Mouse (Mus musculus): ENCODE data around the gene Myo15b.
"Not testable (repeated sequence)": the region's sequence is repeated elsewhere in the genome, so short reads cannot be mapped to it uniquely, and the experiment has no call there.

The Myo15b gene

GRCm38 (mm10) chr11:115831518-115831917 is 26.7 kb upstream of the Myo15b start:
- no peak for DNase-seq (ENCODE audit: low spot score in 2 of 2)

GRCm38 (mm10) chr11:115832064-115832463 is 26.1 kb upstream of the Myo15b start:
- DNase-seq (ENCODE audit: low spot score in 2 of 2): no peak

GRCm38 (mm10) chr11:115832523-115832922 is 25.7 kb upstream of the Myo15b start:
- DNase-seq (ENCODE audit: low spot score in 2 of 2): no peak

- no peak for DNase-seq (ENCODE audit: low spot score in 2 of 2)
Observed at GRCm38 (mm10) chr11:115833021-115833513, 25.1 kb upstream of the Myo15b start.

GRCm38 (mm10) chr11:115834033-115834432 is 24.2 kb upstream of the Myo15b start:
- DNase-seq (ENCODE audit: low spot score in 2 of 2): no peak

GRCm38 (mm10) chr11:115836656-115837395 is 21.4 kb upstream of the Myo15b start:
- DNase-seq (ENCODE audit: low spot score in 2 of 2): no peak

GRCm38 (mm10) chr11:115837606-115838345 is 20.4 kb upstream of the Myo15b start:
- no peak for DNase-seq (ENCODE audit: low spot score in 2 of 2)

GRCm38 (mm10) chr11:115838895-115839311 is 19.3 kb upstream of the Myo15b start:
- no peak for DNase-seq (ENCODE audit: low spot score in 2 of 2)

GRCm38 (mm10) chr11:115839732-115840131 is 18.5 kb upstream of the Myo15b start:
- DNase-seq (ENCODE audit: low spot score in 2 of 2): no peak

- DNase-seq (ENCODE audit: low spot score in 2 of 2): no peak
Observed at GRCm38 (mm10) chr11:115841044-115841443, 17.2 kb upstream of the Myo15b start.

GRCm38 (mm10) chr11:115841961-115842550 is 16.1 kb upstream of the Myo15b start:
- no peak for DNase-seq (ENCODE audit: low spot score in 2 of 2)

GRCm38 (mm10) chr11:115843141-115843890 is 14.9 kb upstream of the Myo15b start:
- DNase-seq (ENCODE audit: low spot score in 2 of 2): no peak

GRCm38 (mm10) chr11:115843891-115844239 is 14.3 kb upstream of the Myo15b start:
- DNase-seq (ENCODE audit: low spot score in 2 of 2): no peak

GRCm38 (mm10) chr11:115844240-115844639 is 14.0 kb upstream of the Myo15b start:
- DNase-seq (ENCODE audit: low spot score in 2 of 2): no peak

GRCm38 (mm10) chr11:115845819-115846218 is 12.4 kb upstream of the Myo15b start:
- no peak for DNase-seq (ENCODE audit: low spot score in 2 of 2)

- DNase-seq (ENCODE audit: low spot score in 2 of 2): peak; percentile 19 to 24
Observed at GRCm38 (mm10) chr11:115854674-115855073, 3.5 kb upstream of the Myo15b start.

- DNase-seq (ENCODE audit: low spot score in 2 of 2): not testable (repeated sequence)
Observed at GRCm38 (mm10) chr11:115857146-115857545, 1.1 kb upstream of the Myo15b start.

GRCm38 (mm10) chr11:115857936-115858335 is 270 bp upstream of the Myo15b start:
- DNase-seq (ENCODE audit: low spot score in 2 of 2): no peak

GRCm38 (mm10) chr11:115859143-115859945 is 1.1 kb downstream of the Myo15b start:
- DNase-seq (ENCODE audit: low spot score in 2 of 2): peak; percentile 25 to 39

GRCm38 (mm10) chr11:115863895-115864294 is 5.7 kb downstream of the Myo15b start:
- no peak for DNase-seq (ENCODE audit: low spot score in 2 of 2)

- DNase-seq (ENCODE audit: low spot score in 2 of 2): no peak
Observed at GRCm38 (mm10) chr11:115869393-115869792, 11.2 kb downstream of the Myo15b start.
